Mouse (Mus musculus) spleen, adult 2 months (tissue): Measurements from ENCODE around the gene Garnl3. TPM values are rescaled to one million over a fixed set of nuclear protein-coding genes. Genes with fewer than 3 reads are reported as not detected.

Source experiments
- DNase-seq, 2 experiments: peaks; one replicate each; pipeline versions ENCODE4 v3.0.0 to v3.0.0-alpha.2; 2012 to 2021; ENCODE audit warnings: low spot score in 2 of 2, low read depth in 1 of 2
- H3K27ac ChIP-seq: fragments of 200-500 bp; 2 replicates; pipeline ENCODE4 v1.5.1; 2012; ENCODE audit warnings: low read length, inconsistent platforms; ENCODE audit not compliant: insufficient read depth
- H3K27me3 ChIP-seq: fragments of 200-500 bp; 2 replicates; pipeline ENCODE4 v1.6.1; 2012; ENCODE audit warnings: mild to moderate bottlenecking, moderate library complexity, low read length, inconsistent platforms; ENCODE audit not compliant: control insufficient read depth, insufficient read depth
- H3K36me3 ChIP-seq: fragments of 200-500 bp; 2 replicates; pipeline ENCODE4 v1.6.1; 2012; ENCODE audit warnings: mild to moderate bottlenecking, low read length, inconsistent platforms; ENCODE audit not compliant: control insufficient read depth, insufficient read depth
- H3K4me1 ChIP-seq: fragments of 200-500 bp; 2 replicates; pipeline ENCODE4 v1.6.1; 2011; ENCODE audit warnings: inconsistent platforms; ENCODE audit not compliant: control insufficient read depth, insufficient read depth, insufficient read length
- H3K4me3 ChIP-seq: fragments of 200-500 bp; 2 replicates; pipeline ENCODE4 v1.5.1; 2011; ENCODE audit warnings: mild to moderate bottlenecking, inconsistent platforms; ENCODE audit not compliant: insufficient read depth, insufficient read length; ENCODE audit errors: extremely low read depth
- CTCF ChIP-seq: fragments of 200-500 bp; IDR thresholded peaks from 2 replicates; pipeline ENCODE4 v1.5.1; 2011; ENCODE audit warnings: mild to moderate bottlenecking, inconsistent platforms; ENCODE audit not compliant: insufficient read depth, insufficient read length, insufficient replicate concordance; ENCODE audit errors: extremely low read depth
- POLR2A ChIP-seq: fragments of 200-500 bp; IDR thresholded peaks from 2 replicates; pipeline ENCODE4 v1.6.1; 2011; ENCODE audit warnings: low read depth, low read length, inconsistent platforms
- WGBS: fragments of 180-500 bp; shearing (Covaris S2); methylation state at CpG from one replicate; pipeline ENCODE4 v1.1.7; 2018; 5-methylcytosine and 5-hydroxymethylcytosine counted together
- polyA plus RNA-seq: library from polyadenylated mRNA; depleted of rRNA; stranded (reverse); fragments of >200 nt; gene quantifications from 2 replicates; pipeline ENCODE4 v1.2.3, GENCODE M21; 2012

Gene Garnl3
- polyA plus RNA-seq, 1 experiment = 1.9 TPM

DNA sequence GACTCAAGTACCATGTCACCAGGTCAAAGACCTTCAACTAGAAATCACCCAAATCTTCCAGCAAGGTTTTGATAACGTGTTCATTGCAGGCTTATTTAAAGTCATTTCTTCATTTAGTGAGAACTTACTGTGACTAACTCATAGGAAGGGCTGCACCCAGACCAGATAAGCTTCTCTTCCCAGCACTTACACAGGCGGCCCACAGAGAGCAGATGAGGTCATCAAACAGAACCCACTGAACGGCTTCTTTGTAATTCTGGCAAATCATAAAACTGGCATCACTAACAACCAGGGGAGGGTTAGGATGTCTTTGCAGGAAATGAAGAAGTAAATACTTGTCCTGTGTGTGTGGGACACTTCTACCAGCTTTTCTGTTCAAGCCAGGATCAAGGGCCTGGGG is 84.1 kb downstream of the Garnl3 start:
- Histone ChIP-seq H3K27ac (no peak overlapping the region), H3K27me3 (no peaks in the 10 kb centered on the region), H3K4me3 (no peak overlapping the region), H3K4me1 (no peaks in the 10 kb centered on the region; the same call in 1 of the 2 replicates), H3K36me3 (no peaks in the 10 kb centered on the region)
- 77% methylated on average over 3 of the region's 3 CpGs for WGBS
- no peak for DNase-seq
- TF ChIP-seq POLR2A (no peak), CTCF (no peak)

DNA sequence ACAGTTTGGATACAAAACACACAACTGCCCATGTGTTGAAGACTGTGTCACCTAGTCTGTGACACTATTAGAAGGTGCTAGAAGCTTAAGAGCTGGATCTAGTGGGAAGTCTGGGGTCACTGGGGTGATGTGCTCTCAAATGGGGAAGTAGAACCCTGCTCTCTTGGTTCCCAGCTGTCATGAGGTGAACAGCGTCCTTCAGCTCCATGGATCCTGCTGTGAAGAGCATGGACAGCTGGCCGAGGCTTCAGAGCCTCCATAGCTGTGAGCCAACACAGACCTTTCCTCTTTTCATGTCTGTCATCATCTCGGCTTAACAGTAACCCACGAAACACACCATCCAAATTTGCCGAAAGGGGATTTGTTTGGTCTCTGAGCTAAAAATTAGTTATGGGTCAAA is 84.5 kb downstream of the Garnl3 start:
- no peak for DNase-seq
- WGBS = 70% methylated on average over 5 of the region's 5 CpGs
- no peak for TF ChIP-seq CTCF
- TF ChIP-seq POLR2A = no peak

DNA sequence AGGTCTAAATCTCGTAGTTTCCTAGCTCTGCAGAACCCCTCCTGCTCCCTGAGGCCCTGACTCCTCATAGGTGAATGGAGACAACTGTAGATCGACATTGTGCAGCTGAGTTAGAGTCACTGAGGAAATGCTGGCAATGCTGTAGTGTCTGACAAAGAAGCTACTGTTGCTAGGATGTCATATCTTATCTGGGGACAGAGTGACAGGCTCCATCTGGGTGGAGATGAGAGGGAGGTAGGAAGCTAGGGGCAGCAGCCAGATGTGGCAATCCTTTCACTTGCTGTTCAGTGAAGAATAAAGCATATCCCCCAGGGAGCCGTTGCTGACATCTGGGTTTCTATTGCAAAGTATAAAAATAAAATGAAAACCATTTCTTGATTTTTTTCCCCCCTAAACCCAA is 85.6 kb downstream of the Garnl3 start:
- TF ChIP-seq POLR2A = no peak
- no peak for TF ChIP-seq CTCF
- Histone ChIP-seq H3K36me3 (no peaks in the 10 kb centered on the region), H3K4me1 (no peaks in the 10 kb centered on the region; the same call in 1 of the 2 replicates), H3K4me3 (no peak overlapping the region), H3K27ac (no peak overlapping the region), H3K27me3 (no peaks in the 10 kb centered on the region)
- no peak for DNase-seq
- WGBS = 60% methylated on average over 3 of the region's 3 CpGs

More for the DNA sequence above, 84.5 kb downstream of the Garnl3 start:
- H3K27me3 ChIP-seq = no peaks in the 10 kb centered on the region
- H3K4me3 ChIP-seq = no peak overlapping the region
- no peaks in the 10 kb centered on the region for H3K36me3 ChIP-seq
- no peaks in the 10 kb centered on the region; the same call in 1 of the 2 replicates for H3K4me1 ChIP-seq
- H3K27ac ChIP-seq = no peak overlapping the region

DNA sequence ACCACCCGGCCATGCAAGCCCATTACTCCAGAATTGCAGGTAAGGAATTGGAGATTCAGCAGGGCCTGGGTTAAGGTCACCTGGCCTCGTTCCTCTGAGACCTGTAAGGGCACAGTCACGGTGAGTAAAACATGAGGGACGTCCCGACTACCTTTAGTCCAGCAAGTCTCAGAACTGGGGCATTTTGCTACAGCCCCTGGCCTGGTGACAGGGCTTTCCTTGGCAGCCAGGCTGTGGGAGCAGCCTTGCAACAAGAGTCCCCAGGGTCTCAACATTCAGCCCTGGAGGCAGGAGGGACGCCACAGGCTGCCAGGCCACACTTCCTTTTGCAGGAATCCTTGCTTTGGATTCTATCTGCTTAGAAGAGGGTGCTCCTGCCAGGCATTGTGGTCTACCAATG is 88.7 kb downstream of the Garnl3 start:
- Histone ChIP-seq H3K27me3 (no peaks in the 10 kb centered on the region), H3K36me3 (no peaks in the 10 kb centered on the region), H3K4me3 (no peak overlapping the region), H3K4me1 (no peaks in the 10 kb centered on the region; the same call in 1 of the 2 replicates), H3K27ac (no peak overlapping the region)
- TF ChIP-seq CTCF (no peak), POLR2A (no peak)
- DNase-seq = no peak
- WGBS = 89% methylated on average over 6 of the region's 6 CpGs

DNA sequence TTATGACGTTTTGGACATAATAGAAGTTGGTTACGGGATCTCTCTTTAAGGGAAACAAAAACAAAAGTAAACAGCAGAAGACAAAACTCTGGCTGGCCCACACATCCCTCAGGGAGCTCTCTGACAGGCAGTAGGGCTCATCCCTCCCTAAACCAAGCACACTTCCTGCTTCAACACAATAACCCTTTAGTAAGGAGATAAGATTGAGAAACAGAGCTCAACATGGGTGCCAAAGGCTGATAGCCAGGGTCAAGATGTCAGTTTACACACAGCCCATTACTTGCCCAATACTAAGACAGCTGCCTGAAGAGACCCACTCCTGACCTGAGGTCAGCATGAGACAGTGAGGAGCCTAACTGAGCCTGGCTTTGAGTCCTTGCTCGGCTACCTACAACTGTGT is 89.9 kb downstream of the Garnl3 start:
- H3K4me3 ChIP-seq = no peak overlapping the region
- no peaks in the 10 kb centered on the region for H3K4me1 ChIP-seq
- no peaks in the 10 kb centered on the region for H3K27me3 ChIP-seq
- 64% methylated on average over 3 of the region's 3 CpGs for WGBS
- H3K27ac ChIP-seq = no peak overlapping the region
- TF ChIP-seq CTCF = no peak
- TF ChIP-seq POLR2A = no peak
- no peaks in the 10 kb centered on the region for H3K36me3 ChIP-seq
- no peak for DNase-seq

GRCm38 (mm10) chr2:33037429-33037828 is 94.0 kb downstream of the Garnl3 start:
- no peak for DNase-seq
- Histone ChIP-seq H3K36me3 (no peaks in the 10 kb centered on the region), H3K27me3 (no peaks in the 10 kb centered on the region), H3K4me3 (no peak overlapping the region), H3K27ac (no peak overlapping the region), H3K4me1 (no peaks in the 10 kb centered on the region)
- WGBS = 84% methylated on average over 1 of the region's 1 CpGs
- no peak for TF ChIP-seq CTCF
- no peak for TF ChIP-seq POLR2A

DNA sequence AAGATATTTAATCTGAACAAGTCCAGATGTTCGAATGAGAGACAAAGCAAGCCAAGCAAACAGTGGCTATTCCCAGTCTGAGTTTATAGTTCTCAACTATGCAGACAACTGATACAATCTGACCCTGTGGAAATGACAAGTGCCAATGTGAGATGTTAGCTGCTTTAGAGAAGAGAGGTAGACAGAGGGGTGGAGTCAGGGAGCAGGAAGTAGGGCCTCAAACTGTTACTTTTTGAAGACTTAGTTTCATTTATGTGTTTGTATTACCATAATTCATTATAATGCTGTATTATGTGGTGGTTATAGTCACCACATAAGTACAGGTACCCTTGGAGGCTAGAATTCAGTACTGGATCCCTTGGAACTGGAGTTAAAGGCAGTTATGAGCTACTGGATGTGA is 96.2 kb downstream of the Garnl3 start:
- Histone ChIP-seq H3K27ac (no peak overlapping the region), H3K4me3 (no peak overlapping the region), H3K27me3 (no peaks in the 10 kb centered on the region), H3K4me1 (no peaks in the 10 kb centered on the region; the same call in 1 of the 2 replicates), H3K36me3 (no peaks in the 10 kb centered on the region)
- DNase-seq = no peak
- no peak for TF ChIP-seq POLR2A
- TF ChIP-seq CTCF = no peak
- 58% methylated on average over 1 of the region's 1 CpGs for WGBS

- Histone ChIP-seq H3K36me3 (no peaks in the 10 kb centered on the region), H3K27me3 (no peaks in the 10 kb centered on the region), H3K4me3 (no peak overlapping the region), H3K27ac (no peak overlapping the region), H3K4me1 (no peaks in the 10 kb centered on the region; the same call in 1 of the 2 replicates)
- DNase-seq = no peak
- WGBS = 93% methylated on average over 7 of the region's 7 CpGs
- TF ChIP-seq POLR2A = no peak
- no peak for TF ChIP-seq CTCF
These were observed 98.2 kb downstream of the Garnl3 start for GRCm38 (mm10) chr2:33033281-33033680.
